Mouse (Mus musculus) erythroblast, embryonic 14.5 days (primary cell): ENCODE data around the gene Llgl1. TPM values are rescaled to one million over a fixed set of nuclear protein-coding genes. Genes with fewer than 3 reads are reported as not detected.

Experiments
- H3K27me3 ChIP-seq: 2 replicates; pipeline ENCODE4 v1.6.1; 2012; ENCODE audit warnings: inconsistent platforms; ENCODE audit not compliant: control insufficient read depth
- H3K36me3 ChIP-seq: 2 replicates; pipeline ENCODE4 v1.6.1; 2012; ENCODE audit warnings: mild to moderate bottlenecking, inconsistent platforms; ENCODE audit not compliant: control insufficient read depth
- H3K4me1 ChIP-seq: 2 replicates; pipeline ENCODE4 v1.6.1; 2012; ENCODE audit warnings: inconsistent platforms; ENCODE audit not compliant: control insufficient read depth
- H3K4me3 ChIP-seq: replicated peaks from 2 replicates; pipeline ENCODE3; 2012; ENCODE audit warnings: moderate library complexity, mild to moderate bottlenecking, inconsistent platforms
- H3K9me3 ChIP-seq: 2 replicates; pipeline ENCODE4 v1.6.1; 2012; ENCODE audit warnings: low read length, inconsistent platforms, mixed read lengths; ENCODE audit not compliant: control insufficient read depth
- GATA1 ChIP-seq: IDR thresholded peaks from 2 replicates; pipeline ENCODE4 v1.6.1; 2012; ENCODE audit warnings: low read length, inconsistent platforms, mixed read lengths
- TAL1 ChIP-seq: IDR thresholded peaks from 3 replicates; pipeline ENCODE4 v1.6.1; 2012; ENCODE audit warnings: low read length, inconsistent platforms, mixed read lengths
- polyA plus RNA-seq: library from polyadenylated mRNA; stranded (reverse); fragments of >175 nt; gene quantifications from 2 replicates; pipeline ENCODE4 v1.2.3, GENCODE M21; 2012

The Llgl1 gene
- polyA plus RNA-seq, 1 experiment = 2.5 TPM

DNA sequence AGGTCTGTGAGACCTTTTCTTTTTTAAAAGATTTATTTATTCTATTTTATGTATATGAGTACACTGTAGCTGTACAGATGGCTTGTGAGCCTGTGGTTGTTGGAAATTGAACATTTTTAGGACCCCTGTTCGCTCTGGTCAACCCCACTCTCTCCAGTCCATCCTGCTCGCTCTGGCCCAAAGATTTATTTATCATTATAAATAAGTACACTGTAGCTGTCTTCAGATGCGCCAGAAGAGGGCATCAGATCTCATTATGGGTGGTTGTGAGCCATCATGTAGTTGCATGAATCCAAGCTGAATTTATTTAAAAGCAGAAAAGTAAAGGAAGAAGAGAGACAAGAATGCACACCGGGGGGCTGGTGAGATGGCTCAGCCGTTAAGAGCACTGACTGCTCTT is 35.7 kb downstream of the Llgl1 start:
- H3K4me3 ChIP-seq = no peak overlapping the region
- TF ChIP-seq TAL1 = no peak
- no peak for TF ChIP-seq GATA1
- H3K9me3 ChIP-seq = peaks cover 5% of the 10 kb centered on the region
- H3K36me3 ChIP-seq = peaks cover 55% of the 10 kb centered on the region
- peaks cover 30% of the 10 kb centered on the region for H3K4me1 ChIP-seq
- no peaks in the 10 kb centered on the region for H3K27me3 ChIP-seq

DNA sequence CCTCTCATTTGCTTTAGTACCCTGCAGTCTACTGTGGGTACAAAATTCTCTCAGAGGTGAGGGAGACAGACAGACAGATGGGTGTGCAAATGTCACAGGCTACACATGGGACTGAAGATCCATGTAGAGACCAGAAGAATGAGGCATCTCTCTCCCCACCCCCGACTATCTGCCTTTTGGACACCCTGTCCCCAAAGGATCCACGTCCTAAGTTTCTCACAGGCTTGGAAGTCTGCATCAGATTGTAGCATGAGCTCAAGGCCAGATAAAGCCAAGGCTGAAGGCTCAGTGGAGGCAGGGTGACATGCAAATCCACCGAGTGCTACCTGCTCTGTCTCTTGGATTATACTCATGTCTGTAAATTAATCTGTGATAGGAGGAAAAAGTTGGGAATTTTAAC is 37.0 kb downstream of the Llgl1 start:
- Histone ChIP-seq H3K36me3 (peaks cover 56% of the 10 kb centered on the region), H3K4me1 (peaks cover 29% of the 10 kb centered on the region), H3K4me3 (no peak overlapping the region), H3K27me3 (no peaks in the 10 kb centered on the region), H3K9me3 (peaks cover 5% of the 10 kb centered on the region)
- TF ChIP-seq TAL1 = no peak
- no peak for TF ChIP-seq GATA1

DNA sequence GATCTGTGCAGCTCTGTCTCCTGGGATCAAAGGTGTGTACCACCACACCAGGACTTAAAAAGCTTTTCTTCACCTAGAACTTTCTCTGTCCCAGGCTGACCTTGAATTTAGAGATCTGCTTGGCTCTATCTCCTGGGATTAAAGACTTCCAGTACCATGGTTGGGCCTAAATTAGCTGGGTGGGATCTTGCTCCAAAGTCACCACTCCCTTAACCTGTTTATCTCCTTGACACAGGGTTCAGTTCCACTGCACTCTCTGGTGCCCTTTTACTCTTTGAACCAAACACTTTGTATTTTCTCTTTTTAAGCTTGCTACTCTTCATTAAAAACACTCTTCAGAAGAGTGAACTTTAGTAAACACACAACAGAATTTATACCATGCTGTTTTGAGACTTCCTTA is 37.9 kb downstream of the Llgl1 start:
- TF ChIP-seq GATA1 = no peak
- peaks cover 58% of the 10 kb centered on the region for H3K36me3 ChIP-seq
- H3K9me3 ChIP-seq = peaks cover 5% of the 10 kb centered on the region
- no peak overlapping the region for H3K4me3 ChIP-seq
- no peaks in the 10 kb centered on the region for H3K27me3 ChIP-seq
- peaks cover 29% of the 10 kb centered on the region for H3K4me1 ChIP-seq

DNA sequence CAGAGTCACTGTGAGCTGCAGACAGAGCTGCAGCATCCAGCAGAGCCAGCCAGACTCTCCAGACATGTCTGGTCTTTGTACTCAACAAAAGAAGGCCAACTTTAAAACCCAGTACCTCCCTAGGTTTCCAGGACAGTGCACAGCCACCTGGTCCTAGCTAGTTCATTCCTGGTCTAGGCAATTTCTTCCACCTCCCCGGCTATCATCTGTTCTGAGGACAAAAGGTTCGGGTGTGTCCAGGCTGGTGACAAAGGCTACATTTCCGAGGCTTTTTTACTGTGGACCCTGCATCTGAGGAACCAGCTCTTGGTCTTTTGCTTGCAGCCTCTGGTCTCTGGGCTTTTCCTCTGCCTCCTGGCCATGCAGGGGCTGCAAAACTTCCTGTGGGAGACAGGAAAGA is 40.8 kb downstream of the Llgl1 start:
- peaks cover 26% of the 10 kb centered on the region for H3K4me1 ChIP-seq
- no peaks in the 10 kb centered on the region for H3K27me3 ChIP-seq
- H3K9me3 ChIP-seq = peaks cover 5% of the 10 kb centered on the region
- TF ChIP-seq TAL1 = no peak
- no peak for TF ChIP-seq GATA1
- H3K36me3 ChIP-seq = peaks cover 77% of the 10 kb centered on the region
- H3K4me3 ChIP-seq = no peak overlapping the region

DNA sequence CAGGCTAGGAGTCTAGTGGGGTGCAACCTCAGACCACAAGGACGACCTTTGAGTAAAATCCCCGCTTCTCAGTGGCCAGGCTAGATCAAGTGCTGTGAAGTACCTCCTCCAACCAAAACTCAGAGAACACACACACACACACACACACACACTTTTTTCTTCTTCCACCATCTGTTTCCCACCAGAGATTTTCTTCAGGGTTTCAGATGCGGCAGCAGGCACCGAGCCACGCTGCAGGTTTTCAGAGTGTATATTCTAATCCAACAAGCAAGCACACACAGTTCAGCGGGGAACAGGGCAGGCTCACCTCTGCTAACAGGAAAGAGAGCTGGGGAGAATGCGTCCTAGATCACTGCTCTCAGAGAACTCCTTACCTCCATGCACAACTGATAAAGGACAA is 56.0 kb downstream of the Llgl1 start:
- Histone ChIP-seq H3K4me3 (no peak overlapping the region), H3K4me1 (no peaks in the 10 kb centered on the region), H3K9me3 (no peaks in the 10 kb centered on the region), H3K36me3 (peaks cover 83% of the 10 kb centered on the region), H3K27me3 (no peaks in the 10 kb centered on the region)
- TF ChIP-seq GATA1 = no peak
- TF ChIP-seq TAL1 = no peak

DNA sequence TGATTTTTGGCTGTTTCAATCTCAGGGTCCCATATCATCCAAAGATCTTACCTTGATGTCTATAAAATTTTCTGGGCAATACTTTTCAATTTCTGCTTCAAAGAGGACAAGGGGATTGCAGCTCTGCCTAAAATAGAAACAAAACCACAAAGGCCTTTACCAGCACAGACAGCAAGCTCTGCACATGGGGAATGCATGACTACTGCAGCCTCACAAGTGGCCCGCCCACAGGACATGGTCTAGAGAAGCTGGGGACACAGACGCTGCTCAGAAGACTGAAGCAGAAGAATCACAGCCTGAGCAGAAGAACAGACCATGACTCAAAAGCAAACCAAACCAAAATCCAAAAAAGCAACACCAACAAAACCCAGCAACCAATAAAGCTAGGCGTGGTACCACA is 62.2 kb downstream of the Llgl1 start:
- Histone ChIP-seq H3K4me1 (no peaks in the 10 kb centered on the region), H3K9me3 (no peaks in the 10 kb centered on the region), H3K36me3 (peaks cover 52% of the 10 kb centered on the region), H3K27me3 (no peaks in the 10 kb centered on the region), H3K4me3 (no peak overlapping the region)
- TF ChIP-seq GATA1 = no peak
- no peak for TF ChIP-seq TAL1

Other genes starting within 250 kb of the Llgl1 start
- gene Drg2, start 245.1 kb upstream of the Llgl1 start, polyA plus RNA-seq = 2.5 and 4.5 TPM in 2 replicates
- gene Myo15, start 230.4 kb upstream of the Llgl1 start, polyA plus RNA-seq = 0.28 and 0.52 TPM in 2 replicates
- 2.2 and 2.5 TPM in 2 replicates for gene Alkbh5, start 163.3 kb upstream of the Llgl1 start, polyA plus RNA-seq
- 6.9 and 16.9 TPM in 2 replicates for gene Flii, start 27.5 kb downstream of the Llgl1 start, polyA plus RNA-seq
- 0.38 and 0.50 TPM in 2 replicates for gene Mief2, start 28.7 kb downstream of the Llgl1 start, polyA plus RNA-seq
- gene Top3a, start 77.6 kb downstream of the Llgl1 start, polyA plus RNA-seq = 0.31 and 0.42 TPM in 2 replicates
- 0.05 and 0.06 TPM in 2 replicates for gene Smcr8, start 77.8 kb downstream of the Llgl1 start, polyA plus RNA-seq
- not detected in 2 replicates for gene Shmt1, start 112.0 kb downstream of the Llgl1 start, polyA plus RNA-seq
- gene Dhrs7b, start 130.9 kb downstream of the Llgl1 start, polyA plus RNA-seq = 0.26 and 0.32 TPM in 2 replicates
- gene Tmem11, start 179.5 kb downstream of the Llgl1 start, polyA plus RNA-seq = 1.3 and 1.8 TPM in 2 replicates
- 15.0 and 24.8 TPM in 2 replicates for gene Natd1, start 215.0 kb downstream of the Llgl1 start, polyA plus RNA-seq
- gene Map2k3, start 232.3 kb downstream of the Llgl1 start, polyA plus RNA-seq = 59.8 and 102 TPM in 2 replicates